Mouse (Mus musculus): ENCODE measurements around the gene Olfr1097. TPM values are rescaled to one million over a fixed set of nuclear protein-coding genes. Genes with fewer than 3 reads are reported as not detected.

Olfr1097 gene
- not detected in 2 replicates for polyA plus RNA-seq (2012; rRNA removed)

- Histone ChIP-seq H3K4me3 (ENCODE audit: insufficient read depth, low read length) (no peak within 1 kb of the TSS), H3K27ac (ENCODE audit: insufficient read depth, low read length) (no peak within 1 kb of the TSS), H3K4me1 (ENCODE audit: control insufficient read depth, insufficient read depth, low read length) (no peaks in the 10 kb centered on the region)
- no peak for TF ChIP-seq POLR2A (IDR thresholded peaks at IDR 0.05; ENCODE audit: extremely low read depth, insufficient read depth, low read length)
- no peak for TF ChIP-seq CTCF (IDR thresholded peaks at IDR 0.05; ENCODE audit: extremely low read depth, insufficient read depth, low read length)
Measured at GRCm38 (mm10) chr2:86892116-86892515, at the start of gene Olfr1097. Gene Olfr1097, minus strand, starts transcription at chr2:86892216.

GRCm38 (mm10) chr2:86926557-86926956 lies 34.5 kb upstream of the Olfr1097 start:
- no peak overlapping the region for H3K4me3 ChIP-seq (ENCODE audit: insufficient read depth, low read length)
- H3K4me1 ChIP-seq (ENCODE audit: control insufficient read depth, insufficient read depth, low read length): no peaks in the 10 kb centered on the region
- no peak for TF ChIP-seq CTCF (IDR thresholded peaks at IDR 0.05; ENCODE audit: extremely low read depth, insufficient read depth, low read length)
- H3K27ac ChIP-seq (ENCODE audit: insufficient read depth, low read length): no peak overlapping the region

GRCm38 (mm10) chr2:86924445-86924844 lies 32.4 kb upstream of the Olfr1097 start, which contains the start of gene Olfr1098:
Gene Olfr1098, minus strand, starts transcription at chr2:86924545.
- no peak within 1 kb of the TSS for H3K4me3 ChIP-seq (ENCODE audit: insufficient read depth, low read length)
- no peaks in the 10 kb centered on the region for H3K4me1 ChIP-seq (ENCODE audit: control insufficient read depth, insufficient read depth, low read length)
- H3K27ac ChIP-seq (ENCODE audit: insufficient read depth, low read length): no peak within 1 kb of the TSS
- no peak for TF ChIP-seq CTCF (IDR thresholded peaks at IDR 0.05; ENCODE audit: extremely low read depth, insufficient read depth, low read length)
- TF ChIP-seq POLR2A (IDR thresholded peaks at IDR 0.05; ENCODE audit: extremely low read depth, insufficient read depth, low read length): no peak

DNA sequence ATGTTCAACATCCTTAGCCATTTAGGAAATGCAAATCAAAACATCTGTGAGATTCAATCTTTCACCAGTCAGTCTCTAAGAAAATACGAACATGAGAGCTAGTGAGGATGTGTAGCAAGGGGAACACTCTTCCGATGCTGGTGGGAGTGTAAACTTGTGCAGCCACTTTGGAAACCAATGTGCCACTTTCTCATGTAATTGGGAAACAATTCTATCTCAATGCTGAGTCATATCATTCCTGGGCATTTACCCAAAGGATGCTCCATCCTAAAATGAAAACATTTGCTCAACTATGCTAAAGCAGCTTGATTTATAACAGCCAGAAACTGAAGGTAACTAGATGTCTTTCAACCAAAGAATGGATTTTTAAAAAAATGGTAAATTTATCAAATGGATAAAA lies 13.6 kb upstream of the Olfr1097 start:
- TF ChIP-seq POLR2A (IDR thresholded peaks at IDR 0.05; ENCODE audit: extremely low read depth, insufficient read depth, low read length) (no peak), CTCF (IDR thresholded peaks at IDR 0.05; ENCODE audit: extremely low read depth, insufficient read depth, low read length) (no peak)
- no peak overlapping the region for H3K27ac ChIP-seq (ENCODE audit: insufficient read depth, low read length)
- no peaks in the 10 kb centered on the region for H3K4me1 ChIP-seq (ENCODE audit: control insufficient read depth, insufficient read depth, low read length)
- H3K4me3 ChIP-seq (ENCODE audit: insufficient read depth, low read length): no peak overlapping the region

GRCm38 (mm10) chr2:86874702-86875101 lies 17.3 kb downstream of the Olfr1097 start, which contains the start of gene Gm13723:
Gene Gm13723, minus strand, starts transcription at chr2:86874802.
- Histone ChIP-seq H3K27ac (ENCODE audit: insufficient read depth, low read length) (no peak within 1 kb of the TSS), H3K4me3 (ENCODE audit: insufficient read depth, low read length) (no peak within 1 kb of the TSS), H3K4me1 (ENCODE audit: control insufficient read depth, insufficient read depth, low read length) (no peaks in the 10 kb centered on the region)
- TF ChIP-seq CTCF (IDR thresholded peaks at IDR 0.05; ENCODE audit: extremely low read depth, insufficient read depth, low read length): no peak

- Histone ChIP-seq H3K4me1 (ENCODE audit: control insufficient read depth, insufficient read depth, low read length) (no peaks in the 10 kb centered on the region), H3K4me3 (ENCODE audit: insufficient read depth, low read length) (no peak within 1 kb of the TSS), H3K27ac (ENCODE audit: insufficient read depth, low read length) (no peak within 1 kb of the TSS)
- TF ChIP-seq POLR2A (IDR thresholded peaks at IDR 0.05; ENCODE audit: extremely low read depth, insufficient read depth, low read length) (no peak), CTCF (IDR thresholded peaks at IDR 0.05; ENCODE audit: extremely low read depth, insufficient read depth, low read length) (no peak)
Measured at GRCm38 (mm10) chr2:86851596-86851995, 40.4 kb downstream of the Olfr1097 start, which contains the start of gene Olfr1095. Gene Olfr1095, minus strand, starts transcription at chr2:86851696.

Other genes with a start within 250 kb of the Olfr1097 start
- gene Olfr1085, start 230.2 kb downstream of the Olfr1097 start, polyA plus RNA-seq (2012; rRNA removed): not detected in 2 replicates
- not detected in 2 replicates for gene Olfr1086, start 212.1 kb downstream of the Olfr1097 start, polyA plus RNA-seq (2012; rRNA removed)
- gene Olfr1087, start 193.8 kb downstream of the Olfr1097 start, polyA plus RNA-seq (2012; rRNA removed): not detected in 2 replicates
- not detected in 2 replicates for gene Olfr1089, start 158.5 kb downstream of the Olfr1097 start, polyA plus RNA-seq (2012; rRNA removed)
- not detected in 2 replicates for gene Olfr1090, start 133.2 kb downstream of the Olfr1097 start, polyA plus RNA-seq (2012; rRNA removed)
- gene Olfr1093, start 109.7 kb downstream of the Olfr1097 start, polyA plus RNA-seq (2012; rRNA removed): not detected in 2 replicates
- gene Olfr141, start 82.2 kb downstream of the Olfr1097 start, polyA plus RNA-seq (2012; rRNA removed): not detected in 2 replicates
- gene Olfr1094, start 67.6 kb downstream of the Olfr1097 start, polyA plus RNA-seq (2012; rRNA removed): not detected in 2 replicates
- not detected in 2 replicates for gene Olfr1095, start 40.5 kb downstream of the Olfr1097 start, polyA plus RNA-seq (2012; rRNA removed)
- not detected in 2 replicates for gene Gm13723, start 17.4 kb downstream of the Olfr1097 start, polyA plus RNA-seq (2012; rRNA removed)
- not detected in 2 replicates for gene Olfr1098, start 32.3 kb upstream of the Olfr1097 start, polyA plus RNA-seq (2012; rRNA removed)
- gene Olfr1099, start 68.5 kb upstream of the Olfr1097 start, polyA plus RNA-seq (2012; rRNA removed): not detected in 2 replicates
- gene Olfr1100, start 87.7 kb upstream of the Olfr1097 start, polyA plus RNA-seq (2012; rRNA removed): not detected in 2 replicates
- not detected in 2 replicates for gene Olfr1101, start 99.0 kb upstream of the Olfr1097 start, polyA plus RNA-seq (2012; rRNA removed)
- gene Olfr1102, start 106.2 kb upstream of the Olfr1097 start, polyA plus RNA-seq (2012; rRNA removed): not detected in 2 replicates
- not detected in 2 replicates for gene Olfr1104, start 134.9 kb upstream of the Olfr1097 start, polyA plus RNA-seq (2012; rRNA removed)
- not detected in 2 replicates for gene Olfr1105, start 144.3 kb upstream of the Olfr1097 start, polyA plus RNA-seq (2012; rRNA removed)
- not detected in 2 replicates for gene Olfr1106, start 160.1 kb upstream of the Olfr1097 start, polyA plus RNA-seq (2012; rRNA removed)
- not detected in 2 replicates for gene Olfr1107, start 183.6 kb upstream of the Olfr1097 start, polyA plus RNA-seq (2012; rRNA removed)
- gene Olfr1109, start 203.8 kb upstream of the Olfr1097 start, polyA plus RNA-seq (2012; rRNA removed): not detected in 2 replicates
- gene Olfr259, start 222.4 kb upstream of the Olfr1097 start, polyA plus RNA-seq (2012; rRNA removed): not detected in 2 replicates
- gene Olfr1110, start 248.1 kb upstream of the Olfr1097 start, polyA plus RNA-seq (2012; rRNA removed): not detected in 2 replicates

Data from cortical plate, adult 2 months (tissue).